Mouse (Mus musculus) heart, adult 2 months (tissue): ENCODE measurements at regions not wholly inside any gene's neighbourhood (a gene's known extent, or its start where the extent isn't known, plus 50 kb on each side); places are given as distances from the start of the nearest gene placed in this dataset.

ENCODE experiments used
- DNase-seq, 2 experiments: peaks; one replicate each; pipeline ENCODE4 v3.0.0; 2021
- H3K27ac ChIP-seq: fragments of 200-600 bp; 2 replicates; pipeline ENCODE4 v1.8.1; 2022
- H3K27me3 ChIP-seq: fragments of 200-500 bp; 2 replicates; pipeline ENCODE4 v1.6.1; 2012; ENCODE audit warnings: mild to moderate bottlenecking, low read length, inconsistent platforms, mixed read lengths; ENCODE audit not compliant: control insufficient read depth, insufficient read depth
- H3K36me3 ChIP-seq: fragments of 200-500 bp; 2 replicates; pipeline ENCODE4 v1.6.1; 2012; ENCODE audit warnings: low read length, inconsistent platforms; ENCODE audit not compliant: control insufficient read depth, insufficient read depth
- H3K4me1 ChIP-seq: fragments of 200-500 bp; 2 replicates; pipeline ENCODE4 v1.6.1; 2011; ENCODE audit warnings: low read length; ENCODE audit not compliant: control insufficient read depth, insufficient read depth
- H3K4me3 ChIP-seq: fragments of 200-600 bp; 2 replicates; pipeline ENCODE4 v1.8.1; 2022
- H3K79me2 ChIP-seq: fragments of 200-500 bp; replicated peaks from 2 replicates; pipeline ENCODE4 v1.6.1; 2012; ENCODE audit warnings: mild to moderate bottlenecking, inconsistent platforms, low read length, moderate library complexity, mixed read lengths; ENCODE audit not compliant: control insufficient read depth, insufficient read depth
- H3K9ac ChIP-seq: fragments of 200-500 bp; 2 replicates; pipeline ENCODE4 v1.6.1; 2012; ENCODE audit warnings: low read depth, mild to moderate bottlenecking, control low read depth, inconsistent platforms, low read length, mixed read lengths
- CTCF ChIP-seq: fragments of 200-600 bp; IDR thresholded peaks from 2 replicates; pipeline ENCODE4 v1.8.1; 2022; ENCODE audit warnings: antibody characterized with exemption, mild to moderate bottlenecking, moderate library complexity
- EP300 ChIP-seq: fragments of 200-500 bp; IDR thresholded peaks from 2 replicates; pipeline ENCODE4 v1.6.1; 2011; ENCODE audit warnings: low read depth, low read length, control low read depth; ENCODE audit not compliant: insufficient read depth
- POLR2A ChIP-seq: fragments of 200-500 bp; IDR thresholded peaks from 2 replicates; pipeline ENCODE4 v1.6.1; 2011; ENCODE audit warnings: mild to moderate bottlenecking, low read depth, low read length, control low read depth; ENCODE audit not compliant: insufficient read depth
- WGBS: fragments of 180-500 bp; shearing (Covaris S2); methylation state at CpG from one replicate; pipeline ENCODE4 v1.1.7; 2018; 5-methylcytosine and 5-hydroxymethylcytosine counted together
- intact Hi-C: fragments of 180-260 bp; cut with DNase I; formaldehyde crosslinking; loops from one replicate; pipeline ENCODE4 v1.15.1; 2025

- no peaks in the 10 kb centered on the region for H3K4me1 ChIP-seq
- H3K27ac ChIP-seq, result no peak overlapping the region
- no peaks in the 10 kb centered on the region for H3K79me2 ChIP-seq
- intact Hi-C loops, result no loop called here
- no peak overlapping the region for H3K4me3 ChIP-seq
- H3K36me3 ChIP-seq, result no peaks in the 10 kb centered on the region
- no peak overlapping the region for H3K9ac ChIP-seq
- no peak for TF ChIP-seq POLR2A
- TF ChIP-seq CTCF, result no peak
- TF ChIP-seq EP300, result no peak
- WGBS, result 53% methylated on average over 6 of the region's 6 CpGs
- no peaks in the 10 kb centered on the region for H3K27me3 ChIP-seq
- no peak for DNase-seq
Measured at GRCm38 (mm10) chr17:4265471-4265870, 569.4 kb upstream of the Nox3 start.

DNA sequence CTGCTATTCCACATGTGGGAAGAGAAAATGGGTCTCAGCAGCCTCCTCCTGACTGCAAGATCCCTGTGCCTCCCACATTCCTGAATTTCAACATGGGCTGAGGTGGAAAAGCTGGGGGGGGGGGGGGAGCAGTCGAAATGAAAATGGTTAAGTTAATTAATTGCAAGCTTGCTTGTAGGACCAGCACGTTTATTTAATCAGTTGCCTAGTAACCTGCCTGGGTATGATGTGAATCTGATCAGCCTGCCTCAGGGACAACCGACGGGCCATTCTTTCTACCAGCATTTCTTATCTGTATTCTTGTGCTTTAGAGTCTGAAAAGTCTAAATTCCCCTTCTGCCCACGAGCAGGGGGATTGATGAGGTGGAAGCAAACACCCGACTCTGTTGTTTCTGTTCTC, 569.9 kb upstream of the Nox3 start:
- TF ChIP-seq CTCF (no peak), EP300 (no peak), POLR2A (no peak)
- Histone ChIP-seq H3K4me3 (no peak overlapping the region), H3K4me1 (no peaks in the 10 kb centered on the region), H3K36me3 (no peaks in the 10 kb centered on the region), H3K27ac (no peak overlapping the region), H3K9ac (no peak overlapping the region), H3K79me2 (no peaks in the 10 kb centered on the region), H3K27me3 (no peaks in the 10 kb centered on the region)
- no peak for DNase-seq
- intact Hi-C loops, result no loop called here
- WGBS, result 29% methylated on average over 6 of the region's 6 CpGs

DNA sequence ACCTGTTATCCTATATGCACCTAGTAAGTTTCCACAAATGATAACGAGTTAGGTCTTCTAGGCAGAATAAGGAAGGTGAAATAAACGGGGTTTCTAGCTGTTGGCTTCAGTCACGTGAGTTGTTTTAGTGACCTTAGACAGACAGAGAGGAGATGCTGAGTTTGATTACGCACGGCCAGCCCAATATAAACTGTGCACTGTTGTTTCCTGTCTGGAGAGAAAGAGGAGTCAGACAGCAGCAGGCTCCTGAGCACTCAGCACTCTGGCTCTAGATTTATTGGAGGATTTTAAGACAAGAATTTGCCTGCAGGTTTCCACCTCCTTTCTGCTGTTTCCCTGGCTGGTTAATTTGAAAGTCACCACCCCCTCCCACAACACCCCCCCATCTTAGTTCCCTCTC, 570.4 kb upstream of the Nox3 start:
- no peaks in the 10 kb centered on the region for H3K36me3 ChIP-seq
- H3K79me2 ChIP-seq, result no peaks in the 10 kb centered on the region
- no peak for TF ChIP-seq CTCF
- no peak for TF ChIP-seq POLR2A
- TF ChIP-seq EP300, result no peak
- H3K27me3 ChIP-seq, result no peaks in the 10 kb centered on the region
- H3K4me3 ChIP-seq, result no peak overlapping the region
- intact Hi-C loops, result no loop called here
- 28% methylated on average over 5 of the region's 5 CpGs for WGBS
- no peaks in the 10 kb centered on the region for H3K4me1 ChIP-seq
- DNase-seq, result no peak
- no peak overlapping the region for H3K27ac ChIP-seq
- H3K9ac ChIP-seq, result no peak overlapping the region

DNA sequence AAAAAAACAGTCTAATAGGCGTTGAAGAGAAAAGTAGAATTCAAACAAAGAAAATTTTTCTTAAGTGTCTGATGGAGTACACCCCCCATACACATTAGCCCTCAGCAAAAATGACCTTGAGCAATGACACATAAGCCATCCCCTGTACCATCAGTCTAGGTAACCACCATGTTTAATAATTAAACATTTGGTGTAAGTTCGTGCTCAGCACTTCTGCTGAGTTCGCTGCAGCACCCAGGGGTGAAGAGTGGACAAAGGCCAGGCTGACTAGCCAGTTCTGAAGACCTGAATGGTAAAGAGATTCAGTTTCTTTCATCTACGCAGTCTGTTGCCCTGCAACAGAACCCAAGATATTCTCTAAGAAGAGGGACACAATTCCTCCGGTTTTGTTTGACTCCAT, 572.3 kb upstream of the Nox3 start:
- H3K4me3 ChIP-seq, result no peak overlapping the region
- no peaks in the 10 kb centered on the region for H3K79me2 ChIP-seq
- WGBS, result 77% methylated on average over 5 of the region's 5 CpGs

GRCm38 (mm10) chr17:4272456-4272855, 576.4 kb upstream of the Nox3 start:
- intact Hi-C loops, result no loop called here
- Histone ChIP-seq H3K4me1 (no peaks in the 10 kb centered on the region), H3K79me2 (no peaks in the 10 kb centered on the region), H3K4me3 (no peak overlapping the region), H3K9ac (no peak overlapping the region), H3K36me3 (no peaks in the 10 kb centered on the region), H3K27me3 (no peaks in the 10 kb centered on the region), H3K27ac (no peak overlapping the region)
- TF ChIP-seq POLR2A (no peak), CTCF (no peak), EP300 (no peak)
- WGBS, result 77% methylated on average over 5 of the region's 5 CpGs
- no peak for DNase-seq

More for the DNA sequence above, 572.3 kb upstream of the Nox3 start:
- Histone ChIP-seq H3K4me1 (no peaks in the 10 kb centered on the region), H3K27me3 (no peaks in the 10 kb centered on the region), H3K9ac (no peak overlapping the region), H3K27ac (no peak overlapping the region), H3K36me3 (no peaks in the 10 kb centered on the region)
- intact Hi-C loops, result no loop called here
- no peak for TF ChIP-seq EP300
- no peak for TF ChIP-seq POLR2A
- DNase-seq, result no peak

DNA sequence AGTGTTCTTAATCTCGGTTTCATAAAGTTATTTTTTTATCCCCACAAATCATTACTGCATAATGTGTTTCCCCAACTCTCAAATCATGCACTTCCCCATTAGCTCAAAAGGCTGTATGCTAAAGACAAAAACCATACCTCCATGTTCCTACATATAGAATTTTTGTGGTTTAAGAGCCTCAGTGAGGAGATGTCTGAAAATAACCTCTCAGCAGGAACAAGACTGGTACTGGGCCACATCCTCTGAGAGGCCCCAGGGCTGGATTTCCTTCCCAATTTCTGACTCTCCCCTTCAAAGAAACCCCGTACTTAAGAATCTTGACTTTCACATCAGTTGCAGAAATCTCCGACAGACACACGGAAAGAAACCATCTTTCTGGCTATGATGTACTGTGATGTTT, 580.7 kb upstream of the Nox3 start:
- DNase-seq, result no peak
- peaks cover 1% of the 10 kb centered on the region; the same call in 1 of the 2 replicates for H3K4me1 ChIP-seq
- TF ChIP-seq EP300, result no peak
- TF ChIP-seq CTCF, result no peak
- TF ChIP-seq POLR2A, result no peak
- intact Hi-C loops, result no loop called here
- no peaks in the 10 kb centered on the region for H3K79me2 ChIP-seq
- no peak overlapping the region for H3K4me3 ChIP-seq
- no peaks in the 10 kb centered on the region for H3K27me3 ChIP-seq
- H3K27ac ChIP-seq, result no peak overlapping the region
- 65% methylated on average over 4 of the region's 4 CpGs for WGBS
- H3K9ac ChIP-seq, result no peak overlapping the region
- H3K36me3 ChIP-seq, result no peaks in the 10 kb centered on the region

GRCm38 (mm10) chr17:4278239-4278827, 582.3 kb upstream of the Nox3 start:
- DNase-seq, result peak in 1 of 2 experiments; percentile 34

More at GRCm38 (mm10) chr17:4278239-4278827, 582.3 kb upstream of the Nox3 start:
- Histone ChIP-seq H3K9ac (no peak overlapping the region), H3K79me2 (no peaks in the 10 kb centered on the region), H3K27me3 (no peaks in the 10 kb centered on the region), H3K36me3 (no peaks in the 10 kb centered on the region), H3K4me3 (no peak overlapping the region), H3K4me1 (peaks cover 1% of the 10 kb centered on the region; the same call in 1 of the 2 replicates), H3K27ac (no peak overlapping the region)
- intact Hi-C loops, result no loop called here
- TF ChIP-seq POLR2A, result no peak
- TF ChIP-seq CTCF, result no peak
- no peak for TF ChIP-seq EP300
- 42% methylated on average over 4 of the region's 4 CpGs for WGBS
